13 mouse cellular contexts compared by ENCODE assay signal in genomic region chr2:61221676-61222075, GRCm38 (mm10).
A peak's percentile ranks its signal among the peaks of the same experiment; 100 is the strongest.
DNase-seq lines count a peak whose midpoint lies in the region; ATAC-seq and TF ChIP-seq lines count a peak whose summit lies in the region.
"Had no signal": no experiment of that assay in that cellular context is flagged by ENCODE, and none has a peak within 500 bp of the region (broad histone marks: within the 10 kb centered on the region; RNA-seq: fewer than 3 reads in every experiment).

No protein-coding gene starts in this region.

- H3K4me3 ChIP-seq in heart, postnatal 0 days (ENCODE audit: low read depth, low read length), result no peak overlapping the region
- H3K4me3 ChIP-seq in thymus, adult 2 months (ENCODE audit: control insufficient read depth, insufficient read depth, low read length), result no peak overlapping the region
- H3K4me3 ChIP-seq: embryonic facial prominence, embryonic 15.5 days; megakaryocyte, embryonic 14.5 days had no signal

- no peak overlapping the region for H3K27ac ChIP-seq in heart, postnatal 0 days (ENCODE audit: low read depth)
- no peak overlapping the region for H3K27ac ChIP-seq in thymus, adult 2 months (ENCODE audit: control insufficient read depth, insufficient read depth, low read length)
- H3K27ac ChIP-seq: embryonic facial prominence, embryonic 15.5 days had no signal

- H3K9ac ChIP-seq in heart, postnatal 0 days (replicated peaks; ENCODE audit: low read depth, low read length), result no peak overlapping the region
- H3K9ac ChIP-seq: embryonic facial prominence, embryonic 15.5 days had no signal

- no peak for ATAC-seq in heart, postnatal 0 days (ENCODE audit: insufficient read depth, low read depth)

- TF ChIP-seq EP300 in heart, postnatal 0 days (IDR thresholded peaks at IDR 0.05; ENCODE audit: low read depth), result no peak

- H3K27me3 ChIP-seq in heart, postnatal 0 days (ENCODE audit: control insufficient read depth, insufficient read depth, low read length), result no peaks in the 10 kb centered on the region
- no peaks in the 10 kb centered on the region for H3K27me3 ChIP-seq in thymus, adult 2 months (ENCODE audit: control insufficient read depth, insufficient read depth, low read length)
- H3K27me3 ChIP-seq: embryonic facial prominence, embryonic 15.5 days had no signal

- no peaks in the 10 kb centered on the region for H3K4me1 ChIP-seq in heart, postnatal 0 days (ENCODE audit: control insufficient read depth, insufficient read depth)
- no peaks in the 10 kb centered on the region for H3K4me1 ChIP-seq in thymus, adult 2 months (replicated peaks; ENCODE audit: control insufficient read depth, insufficient read depth, low read length)
- H3K4me1 ChIP-seq: embryonic facial prominence, embryonic 15.5 days; megakaryocyte, embryonic 14.5 days had no signal

- no peaks in the 10 kb centered on the region for H3K36me3 ChIP-seq in heart, postnatal 0 days (replicated peaks; ENCODE audit: control insufficient read depth, insufficient read depth, low read length)
- H3K36me3 ChIP-seq in thymus, adult 2 months (ENCODE audit: control insufficient read depth, insufficient read depth, low read length), result no peaks in the 10 kb centered on the region
- H3K36me3 ChIP-seq: embryonic facial prominence, embryonic 15.5 days had no signal

- peak; percentile 45 for DNase-seq in heart, postnatal 0 days (ENCODE audit: low spot score)
- DNase-seq in heart, postnatal 25 days (ENCODE audit: low spot score), result no peak
- DNase-seq in 3T3-L1 (ENCODE audit: low read depth, low spot score), result peak; percentile 71
- peak; percentile 86 for DNase-seq in NIH3T3 (ENCODE audit: low read depth)
- DNase-seq in lung, adult 18-20 months, result peak; percentile 38 to 57
- DNase-seq in thymus, adult 2 months, result no peak
- DNase-seq in urinary bladder, postnatal 25 days (ENCODE audit: low spot score), result no peak
- DNase-seq: cerebellum, postnatal 36 days; layer of hippocampus, adult 9-11 months; right cerebral cortex, postnatal 4 days had no signal

- intact Hi-C loops in heart, postnatal 25 days (cut with DNase I), result no loop called here

- no peak for TF ChIP-seq CTCF in heart, postnatal 0 days (IDR thresholded peaks at IDR 0.05; ENCODE audit: low read depth)
- no peak for TF ChIP-seq CTCF in thymus, adult 2 months (IDR thresholded peaks at IDR 0.05; ENCODE audit: borderline replicate concordance, control insufficient read depth, extremely low read depth, insufficient read depth, low read length, poor library complexity)

- no peaks in the 10 kb centered on the region for H3K9me3 ChIP-seq in heart, postnatal 0 days (replicated peaks; ENCODE audit: control insufficient read depth, low read length)
- H3K9me3 ChIP-seq: embryonic facial prominence, embryonic 15.5 days had no signal

- no peak overlapping the region for H3K4me2 ChIP-seq in heart, postnatal 0 days (ENCODE audit: low read depth, low read length)
- H3K4me2 ChIP-seq: embryonic facial prominence, embryonic 15.5 days; liver, embryonic 11.5 days had no signal

- 53% methylated on average over 3 of the region's 3 CpGs for WGBS in heart, postnatal 0 days
- 90% methylated on average over 3 of the region's 3 CpGs for WGBS in thymus, adult 2 months

- TF ChIP-seq POLR2A in thymus, adult 2 months (IDR thresholded peaks at IDR 0.05; ENCODE audit: control insufficient read depth, extremely low read depth, insufficient read depth, low read length, poor library complexity), result no peak

Comparison
In these comparisons a context has a peak if more than half of its experiments do, and no peak if none do; other contexts are left out.
1. DNase-seq: peak in heart, postnatal 0 days (single experiment), 3T3-L1 (single experiment), NIH3T3 (single experiment) and lung, adult 18-20 months (2 of 2); none in heart, postnatal 25 days (single experiment), thymus, adult 2 months (single experiment) and urinary bladder, postnatal 25 days (single experiment).